Mouse (Mus musculus) fibroblast of lung, adult 2 months (primary cell): Measurements from ENCODE around the gene Maml1.

Experiments
- DNase-seq: peaks from one replicate; pipeline ENCODE4 v3.0.0-alpha.2; 2011; ENCODE audit warnings: low read depth

Gene Maml1

GRCm38 (mm10) chr11:50219833-50220232 is 72.3 kb downstream of the Maml1 start:
- DNase-seq, result no peak

GRCm38 (mm10) chr11:50217811-50218210 is 74.3 kb downstream of the Maml1 start:
- DNase-seq, result no peak

- DNase-seq, result no peak
Observed at GRCm38 (mm10) chr11:50216724-50217366, 75.3 kb downstream of the Maml1 start.

GRCm38 (mm10) chr11:50215633-50216032 is 76.5 kb downstream of the Maml1 start:
- no peak for DNase-seq

- no peak for DNase-seq
Observed at GRCm38 (mm10) chr11:50214631-50215030, 77.5 kb downstream of the Maml1 start.

- DNase-seq, result peak; percentile 95
Observed at GRCm38 (mm10) chr11:50212848-50213758, 79.0 kb downstream of the Maml1 start.

GRCm38 (mm10) chr11:50212060-50212739 is 79.9 kb downstream of the Maml1 start:
- no peak for DNase-seq

- no peak for DNase-seq
Observed at GRCm38 (mm10) chr11:50211322-50212059, 80.6 kb downstream of the Maml1 start.

- DNase-seq, result no peak
Observed at GRCm38 (mm10) chr11:50210505-50211151, 81.5 kb downstream of the Maml1 start, which contains the start of the genes Sqstm1 and Mgat4b. TSS of gene Sqstm1 (minus strand) at chr11:50210827. TSS of gene Mgat4b (plus strand) at chr11:50210890.

- DNase-seq, result peak; percentile 70
Observed at GRCm38 (mm10) chr11:50210101-50210504, 82.0 kb downstream of the Maml1 start.

- no peak for DNase-seq
Observed at GRCm38 (mm10) chr11:50208039-50208438, 84.1 kb downstream of the Maml1 start.

GRCm38 (mm10) chr11:50207344-50207743 is 84.8 kb downstream of the Maml1 start:
- DNase-seq, result no peak

- DNase-seq, result no peak
Observed at GRCm38 (mm10) chr11:50206037-50206436, 86.1 kb downstream of the Maml1 start.
